Mouse (Mus musculus) B cell, adult 2 months (primary cell): ENCODE measurements at regions not wholly inside any gene's neighbourhood (a gene's known extent, or its start where the extent isn't known, plus 50 kb on each side); places are given as distances from the start of the nearest gene placed in this dataset.

Source experiments
- DNase-seq, 2 experiments: peaks; one replicate each; pipeline ENCODE4 v3.0.0; 2022

DNA sequence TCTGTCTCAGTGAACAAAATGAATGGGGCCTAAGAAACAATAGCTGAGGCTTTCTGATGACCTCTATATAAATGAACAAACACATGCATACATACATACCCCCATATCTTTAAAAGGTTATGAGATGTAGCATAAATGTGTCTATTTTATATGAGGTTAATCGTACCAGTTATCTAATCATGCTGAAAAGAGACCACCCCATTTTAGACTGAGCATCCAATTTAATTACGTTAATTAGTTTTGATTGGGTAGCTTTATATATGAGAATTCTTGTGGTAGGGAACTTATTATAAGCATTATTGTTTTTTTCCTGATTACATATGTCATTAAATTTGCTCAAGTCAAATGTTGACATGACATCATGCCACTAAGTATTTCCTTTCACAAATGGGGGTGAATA is 728.0 kb downstream of the Epha4 start:
- no peak for DNase-seq

DNA sequence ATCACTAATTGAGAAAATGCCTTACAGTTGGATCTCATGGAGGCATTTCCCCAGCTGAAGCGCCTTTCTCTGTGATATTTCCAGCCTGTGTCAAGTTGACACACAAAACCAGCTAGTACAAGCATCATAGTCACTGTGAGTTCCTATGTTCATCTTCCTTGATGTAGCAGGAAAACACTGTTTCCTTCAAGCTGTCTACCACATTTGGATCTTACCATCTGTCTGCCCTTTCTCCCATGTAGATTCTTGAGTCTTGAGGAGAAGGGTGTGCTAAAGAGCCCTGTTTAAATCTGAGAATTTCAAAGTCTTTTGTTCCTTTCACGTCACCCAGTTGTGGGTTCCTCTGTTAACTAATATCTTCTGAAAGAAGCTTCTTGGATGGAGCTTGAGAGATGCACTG is 721.5 kb downstream of the Epha4 start:
- DNase-seq, result no peak

DNA sequence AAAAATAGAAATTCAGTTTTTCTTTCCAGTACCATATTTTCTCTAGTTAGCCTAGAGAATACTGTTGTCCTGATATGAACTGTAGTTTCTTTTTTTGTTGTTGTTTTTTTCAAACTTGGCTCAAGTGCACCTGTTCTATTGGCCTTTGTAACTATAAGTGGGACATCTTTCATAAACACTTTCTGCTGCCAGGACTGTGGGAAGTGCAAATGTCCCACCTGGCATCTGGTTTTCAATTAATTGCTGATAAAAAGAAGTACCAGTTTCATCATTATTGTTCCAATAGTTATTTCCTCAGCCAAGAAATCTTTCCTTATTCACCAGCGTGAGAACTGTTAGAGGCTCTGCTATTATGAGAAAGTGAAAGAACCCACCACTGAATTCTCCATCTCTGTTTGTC is 695.0 kb downstream of the Epha4 start:
- DNase-seq, result no peak

DNA sequence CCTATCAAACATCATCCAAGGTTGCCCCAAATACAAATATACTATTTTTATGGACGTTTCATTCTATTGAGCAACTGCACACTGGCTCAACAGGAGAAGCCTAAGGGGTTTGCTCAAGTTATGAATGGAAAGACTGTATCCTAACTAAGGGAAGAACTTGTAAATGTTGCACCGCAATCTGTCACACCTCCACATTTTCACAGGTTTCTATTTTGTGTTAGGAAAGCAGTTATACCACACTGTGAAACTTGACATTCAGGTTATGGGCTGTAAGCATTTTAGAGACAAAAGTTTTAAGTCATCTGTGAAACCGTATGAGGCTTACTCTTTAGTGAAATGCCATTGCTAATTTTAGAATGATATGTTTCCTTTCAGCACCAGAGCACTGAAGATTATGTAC is 693.3 kb downstream of the Epha4 start:
- no peak for DNase-seq

DNA sequence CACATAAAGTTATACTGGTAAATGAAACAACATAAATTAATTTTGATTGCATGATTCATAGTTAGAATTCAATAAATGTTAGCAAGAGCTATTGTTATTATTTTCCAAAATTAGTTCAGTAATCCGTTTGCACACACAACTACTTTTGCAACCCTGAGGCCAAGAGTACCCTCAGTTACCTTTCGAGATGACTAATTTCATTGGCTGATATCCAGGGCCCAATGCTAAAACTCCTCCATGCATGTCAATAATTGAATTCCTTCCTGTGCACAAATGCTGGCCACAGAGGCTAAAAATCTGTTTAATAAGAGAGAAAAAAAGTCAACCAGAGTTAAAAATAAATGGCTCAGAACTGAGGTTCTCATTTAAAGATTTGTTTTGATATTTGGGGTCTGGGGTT is 685.2 kb downstream of the Epha4 start:
- DNase-seq, result no peak

DNA sequence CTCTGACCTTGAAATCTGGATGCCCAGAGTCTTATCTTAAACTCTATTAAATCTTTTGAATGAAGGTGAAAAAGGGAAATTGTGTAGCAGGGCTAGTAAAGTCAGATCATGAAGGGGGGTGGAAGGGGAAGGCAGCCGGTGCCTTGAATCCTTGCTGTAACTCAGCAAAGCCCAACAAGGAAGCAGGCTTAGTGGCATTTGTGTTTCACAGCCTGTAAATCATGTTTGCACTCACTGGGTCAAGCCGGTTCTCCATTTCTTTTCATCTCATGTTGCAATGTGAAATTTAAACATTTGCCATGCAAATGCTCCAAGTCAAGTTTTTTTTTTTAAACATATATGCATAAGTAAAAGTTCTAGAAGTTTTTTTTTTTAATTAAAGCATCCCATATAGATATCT is 682.6 kb downstream of the Epha4 start:
- DNase-seq, result no peak

DNA sequence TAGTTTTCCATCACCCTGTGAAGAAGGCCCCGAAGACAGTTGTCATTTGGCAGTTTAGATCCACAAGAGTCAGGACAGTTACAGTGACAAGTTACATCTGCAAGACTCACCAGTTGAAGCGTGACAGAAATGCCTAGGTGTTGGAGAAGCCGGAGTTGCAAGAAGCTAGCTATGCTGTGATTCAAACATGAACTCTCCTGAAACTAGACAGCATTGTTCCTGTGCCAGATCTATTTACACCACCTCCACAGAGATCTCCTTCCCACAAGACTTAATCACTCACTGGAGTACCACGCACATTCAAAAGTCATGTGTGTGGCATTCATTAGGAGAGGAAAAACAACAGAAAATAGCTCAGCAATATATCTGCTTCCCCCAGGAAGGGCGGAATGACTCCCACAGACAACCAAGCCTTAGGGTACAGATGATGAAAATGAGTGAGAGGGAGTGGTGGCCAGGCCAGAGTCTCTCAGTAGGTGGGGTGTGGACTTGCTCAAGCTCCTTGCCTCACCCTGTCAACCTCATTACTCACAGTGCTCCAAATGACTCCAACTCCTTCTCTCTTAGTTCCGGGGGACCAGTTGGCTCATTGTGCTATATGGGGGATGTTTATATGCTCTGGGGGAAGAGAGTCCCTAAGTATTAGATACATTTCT is 679.7 kb downstream of the Epha4 start:
- DNase-seq, result no peak

DNA sequence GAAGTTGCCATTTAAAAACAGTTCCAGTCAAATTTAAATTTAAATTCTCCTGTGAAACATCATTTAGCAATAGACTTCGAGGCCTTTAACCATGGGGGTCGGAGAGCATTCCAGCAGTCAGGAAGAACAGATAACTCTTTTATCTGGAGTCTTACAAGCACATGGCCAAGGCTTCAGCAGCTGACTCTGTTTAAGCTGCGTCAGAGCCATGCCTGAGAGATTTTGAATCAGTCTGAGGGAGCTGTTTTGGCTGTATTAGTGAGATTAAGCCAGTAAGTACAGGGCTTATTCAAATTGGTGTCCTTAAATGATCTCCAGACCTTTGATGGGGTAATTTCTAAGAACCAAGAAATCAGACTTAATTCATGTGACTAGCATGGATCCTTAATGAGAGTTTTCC is 665.5 kb downstream of the Epha4 start:
- DNase-seq, result no peak

DNA sequence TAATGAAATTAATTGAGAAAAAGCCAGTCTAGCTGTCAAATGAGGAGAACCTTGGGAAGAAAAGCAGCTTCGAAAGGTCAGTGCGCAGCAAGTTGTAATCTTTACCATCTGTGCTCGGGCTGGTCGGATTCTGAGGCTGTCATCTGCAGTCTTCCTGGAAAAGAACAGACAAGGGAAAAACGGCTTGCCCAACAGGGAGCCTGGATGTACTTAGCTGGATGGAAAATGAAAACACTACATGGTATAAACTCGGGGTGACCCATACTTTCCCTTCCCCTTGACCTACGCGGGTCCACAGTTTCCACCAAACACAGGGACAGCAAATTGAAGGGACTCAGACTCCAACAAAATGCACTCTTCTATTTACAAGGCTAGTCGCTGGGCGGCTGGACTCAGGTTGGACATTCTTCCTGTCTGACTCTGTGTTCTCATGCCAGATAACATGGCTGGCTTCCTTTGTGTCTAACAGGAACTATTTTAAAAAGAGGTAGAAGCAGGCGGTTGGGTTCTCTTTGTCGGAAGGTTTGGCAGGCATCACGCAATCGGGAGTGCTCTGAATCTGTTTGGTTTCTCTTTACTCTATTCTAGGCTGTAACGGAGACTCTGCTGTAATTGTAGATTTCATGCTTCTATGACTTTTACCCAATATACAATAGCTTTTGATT is 648.5 kb downstream of the Epha4 start:
- DNase-seq, result no peak

DNA sequence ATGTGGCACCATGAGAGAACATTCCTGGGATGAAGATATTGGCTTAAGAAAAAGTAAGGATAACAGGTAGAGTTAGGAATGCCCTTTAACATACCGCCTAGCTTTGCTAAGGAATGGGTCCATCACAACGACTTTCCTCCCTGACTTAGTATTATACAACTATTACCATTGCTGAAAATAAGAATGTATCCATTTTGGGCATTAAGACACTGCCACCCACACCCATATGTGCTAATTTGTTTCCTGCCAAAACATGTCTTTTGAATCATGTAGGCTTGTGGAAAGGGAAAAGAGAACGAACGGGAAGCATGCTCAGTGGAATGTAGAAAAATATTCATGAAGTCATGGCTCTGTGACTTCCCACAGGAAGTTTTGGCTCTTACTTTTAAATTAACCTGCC is 641.7 kb downstream of the Epha4 start:
- DNase-seq, result no peak

DNA sequence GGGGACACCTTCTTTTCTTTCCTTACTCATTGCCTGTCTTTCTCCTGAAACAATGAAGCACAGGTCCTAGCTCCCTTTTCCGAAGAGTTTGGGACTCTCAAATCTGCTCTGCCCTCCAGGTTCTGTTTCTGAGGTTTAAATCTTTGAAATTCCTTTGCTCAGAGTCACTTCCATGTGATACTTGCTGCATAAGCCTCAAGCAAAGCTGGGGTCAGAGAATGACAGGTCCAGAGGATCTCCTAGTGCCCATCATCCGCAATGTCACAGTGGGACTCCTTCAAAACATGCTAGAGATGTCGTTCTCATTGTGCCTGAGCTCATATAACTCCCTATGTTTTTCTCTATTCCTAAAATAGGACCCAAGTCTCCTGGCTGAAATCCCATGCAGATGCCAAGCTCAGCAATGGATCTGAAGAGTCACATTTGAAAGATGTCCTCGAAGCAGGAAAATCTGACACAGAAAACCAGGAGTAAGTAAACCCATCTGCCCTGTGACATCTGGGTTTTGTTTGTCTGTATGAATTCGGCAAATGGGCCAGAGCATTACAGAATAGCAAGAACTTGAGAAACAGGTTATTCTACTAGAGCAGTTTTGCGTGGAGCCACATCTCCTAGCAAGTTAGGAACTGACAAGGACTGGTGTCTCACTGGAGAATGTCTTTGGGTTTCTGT is 634.6 kb downstream of the Epha4 start:
- DNase-seq, result no peak

DNA sequence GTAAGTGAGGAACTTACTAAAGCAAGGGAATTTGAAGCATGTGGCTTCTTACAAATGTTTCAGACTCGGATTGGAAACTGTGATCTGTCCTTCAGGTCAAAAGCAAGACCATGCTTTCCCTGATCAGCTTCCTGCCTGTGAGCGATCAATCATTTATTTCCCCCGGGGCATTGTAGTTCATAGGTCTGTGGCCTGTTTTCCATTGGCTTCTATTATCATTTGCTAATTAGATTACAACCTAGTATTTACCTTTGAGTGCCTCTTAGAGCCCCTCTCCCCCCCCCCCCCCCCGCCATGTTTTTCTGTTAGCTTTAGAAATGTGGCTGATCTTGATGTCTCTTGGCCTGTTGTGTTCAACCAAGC is 634.1 kb downstream of the Epha4 start:
- DNase-seq, result no peak

DNA sequence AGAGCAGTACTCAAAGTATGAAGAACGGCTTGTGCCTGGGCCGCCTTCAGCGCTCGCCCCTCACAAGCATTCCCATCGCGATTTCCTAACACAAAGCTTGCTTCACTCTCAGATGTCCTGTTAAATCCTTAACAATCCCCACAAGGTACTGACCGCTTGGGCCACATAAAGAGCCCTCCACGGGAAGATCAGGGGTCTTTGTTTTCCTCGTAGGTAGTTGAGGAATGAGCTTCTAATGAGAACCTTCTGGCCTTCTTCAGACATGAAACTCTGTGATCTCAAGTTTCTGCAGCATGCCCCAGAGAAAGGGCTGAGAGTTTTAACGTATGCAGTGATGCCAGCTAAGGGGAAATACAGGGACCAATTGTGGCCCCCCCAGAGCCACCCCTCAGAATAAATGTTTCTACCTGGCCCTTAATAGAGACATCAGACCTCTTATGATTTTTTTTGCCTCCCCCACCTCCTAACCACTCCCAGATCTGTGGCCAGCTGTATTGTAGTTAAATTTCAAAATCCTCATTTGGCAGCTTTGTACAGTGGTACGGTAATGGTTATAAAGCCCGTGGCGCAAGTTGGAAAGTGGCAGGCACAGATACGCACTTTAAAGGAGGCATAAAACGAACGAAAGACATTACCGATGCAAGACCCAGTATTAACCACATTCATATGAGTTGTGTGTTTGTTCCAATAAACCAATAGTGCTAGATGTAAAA is 618.6 kb downstream of the Epha4 start:
- DNase-seq, result no peak

DNA sequence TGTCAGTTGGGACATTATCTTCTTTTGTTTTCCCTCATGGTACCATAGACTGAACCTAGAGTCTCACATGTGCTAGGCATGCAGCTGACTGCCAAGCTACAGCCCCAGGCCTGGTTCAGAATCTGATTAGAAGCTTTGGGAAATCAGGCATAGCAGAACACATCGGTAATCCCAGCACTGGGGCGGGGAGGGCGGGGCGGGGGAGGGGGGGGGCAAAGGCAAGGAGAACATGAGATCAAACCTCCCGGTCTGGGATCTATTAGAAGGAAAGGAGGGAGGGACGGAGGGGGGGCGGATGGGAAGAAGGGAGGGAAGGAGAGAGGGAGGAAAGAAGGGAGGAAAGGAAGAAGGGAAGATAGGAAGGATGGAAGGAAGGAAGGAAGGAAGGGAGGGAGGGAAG is 617.5 kb downstream of the Epha4 start:
- DNase-seq, result no peak

DNA sequence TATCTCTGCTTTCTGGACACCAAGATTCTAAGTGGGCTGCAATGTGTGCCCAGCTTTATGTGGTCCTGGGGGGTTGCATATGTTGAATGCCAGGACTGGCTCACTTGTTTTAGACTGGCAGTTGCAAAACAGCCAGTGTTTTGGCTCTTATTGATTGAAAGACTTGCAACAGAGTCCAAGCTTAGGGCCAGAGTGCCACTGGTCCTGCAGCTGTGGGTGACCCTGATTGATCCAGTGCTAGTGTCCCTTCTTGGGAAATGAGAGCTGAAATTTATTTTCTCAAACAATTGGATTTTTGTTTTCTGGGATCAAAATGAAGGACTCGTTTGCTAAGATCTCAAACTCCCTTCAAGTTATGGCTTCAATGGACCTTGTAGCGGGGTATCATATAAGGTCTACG is 603.4 kb downstream of the Epha4 start:
- no peak for DNase-seq

DNA sequence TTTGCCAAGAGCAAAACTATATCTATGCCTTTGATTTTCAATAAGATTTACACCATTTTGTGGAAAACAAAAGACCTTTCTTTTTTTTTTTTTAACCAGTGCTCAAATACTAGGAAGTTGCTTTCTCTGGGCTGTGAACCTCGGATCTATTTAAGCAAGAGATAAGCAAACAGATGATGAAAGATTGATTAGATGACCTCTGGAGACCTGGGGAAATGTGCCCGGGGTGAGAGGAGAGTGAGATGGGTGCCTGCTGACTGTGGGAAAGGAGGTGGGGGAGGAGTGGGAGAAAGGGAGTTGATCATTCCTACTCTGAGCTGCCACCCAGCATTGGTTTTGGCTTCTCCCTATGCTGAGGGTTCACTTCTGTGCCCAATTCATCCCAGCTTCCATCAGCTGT is 595.3 kb downstream of the Epha4 start:
- DNase-seq, result no peak

DNA sequence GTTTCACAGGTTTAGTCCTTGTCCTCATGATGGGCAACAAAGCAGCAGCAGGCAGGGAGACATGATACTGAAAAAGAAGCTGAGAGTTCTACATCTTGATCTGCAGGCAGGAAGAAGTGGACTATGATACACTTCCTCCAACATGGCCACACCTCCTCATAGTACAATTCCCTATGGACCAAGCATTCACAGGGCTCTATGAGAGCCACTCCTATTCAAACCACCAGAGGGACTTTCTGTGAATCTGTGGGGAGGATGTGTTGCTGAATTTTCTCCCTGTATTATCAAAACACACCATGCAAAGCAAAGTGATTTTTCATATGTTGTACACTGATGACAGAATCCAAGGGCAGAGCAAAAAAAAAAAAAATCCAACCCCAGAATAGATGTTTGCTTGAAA is 594.3 kb downstream of the Epha4 start:
- DNase-seq, result no peak

DNA sequence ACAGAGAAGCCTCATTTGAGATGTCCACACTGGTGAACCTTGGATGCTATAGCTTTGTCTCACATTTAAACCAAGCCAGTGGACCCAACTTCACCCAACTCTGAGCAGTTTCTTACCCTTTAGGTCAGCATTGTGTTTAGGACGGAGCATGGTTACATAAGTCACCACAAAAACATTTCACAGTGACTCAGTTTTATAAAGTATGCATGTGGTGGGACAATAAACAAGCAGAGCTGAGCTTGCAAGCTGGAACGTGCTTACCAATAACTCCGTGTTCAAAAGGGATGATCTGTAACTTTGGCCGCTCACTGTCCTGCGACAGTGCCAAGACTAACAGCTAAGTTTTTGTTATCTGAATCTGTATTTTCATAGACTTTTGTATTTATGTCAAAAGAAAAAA is 587.8 kb downstream of the Epha4 start:
- DNase-seq, result no peak

DNA sequence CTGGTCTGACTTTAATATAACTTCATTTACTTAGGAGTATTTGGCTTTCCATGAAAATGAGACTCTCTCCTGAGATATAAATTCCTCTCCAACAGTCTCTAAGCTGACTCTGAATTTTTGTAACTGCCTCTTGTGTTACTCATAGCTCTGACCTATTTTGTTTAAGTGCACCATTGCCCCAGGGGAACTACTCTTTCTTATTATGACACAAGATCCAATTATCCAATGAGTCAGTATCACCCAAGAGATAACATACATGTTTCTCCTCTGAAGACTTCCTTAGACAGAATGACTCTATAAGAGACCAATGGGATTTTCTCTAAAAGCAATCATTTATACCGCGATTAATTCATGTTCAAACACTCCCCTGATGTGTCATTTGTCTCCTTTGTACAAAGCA is 586.9 kb downstream of the Epha4 start:
- no peak for DNase-seq

DNA sequence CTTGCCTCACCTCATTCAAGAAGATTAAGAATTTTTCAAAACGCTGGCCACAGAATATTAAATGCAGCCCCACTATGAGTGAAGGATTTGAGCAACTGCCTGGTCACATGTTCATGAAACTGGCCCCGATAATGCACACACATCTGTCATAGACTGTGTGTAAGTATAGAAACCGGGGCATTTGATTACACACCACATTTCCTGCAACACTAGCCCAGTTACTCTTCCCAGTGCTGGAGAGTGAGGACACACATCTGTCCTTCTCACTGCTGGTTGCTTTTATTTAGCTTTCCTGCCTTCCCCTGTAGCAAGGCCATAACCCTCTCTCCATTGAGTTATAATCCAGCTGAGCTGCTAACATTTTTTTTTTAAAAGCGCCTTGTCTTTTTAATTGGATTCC is 581.4 kb downstream of the Epha4 start:
- no peak for DNase-seq

DNA sequence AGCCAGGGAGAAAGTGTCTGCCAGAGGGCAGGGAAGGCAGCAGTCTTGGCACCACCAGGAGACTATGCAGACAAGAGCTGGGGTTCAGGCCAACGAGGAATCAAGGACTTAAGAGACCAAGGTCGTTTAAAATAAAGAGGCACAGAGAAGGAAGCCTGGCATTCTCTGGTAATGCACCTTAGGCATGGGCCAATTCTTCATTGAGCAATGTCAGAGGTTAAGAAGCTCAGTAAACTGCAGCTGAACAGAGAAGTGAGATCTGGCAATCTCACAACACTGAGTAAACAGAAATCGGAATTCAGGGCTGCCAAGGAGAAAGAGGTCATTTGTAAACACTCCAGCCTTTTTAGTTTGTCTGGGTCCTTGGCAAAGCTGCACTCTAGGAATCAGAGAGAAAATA is 572.2 kb downstream of the Epha4 start:
- no peak for DNase-seq

DNA sequence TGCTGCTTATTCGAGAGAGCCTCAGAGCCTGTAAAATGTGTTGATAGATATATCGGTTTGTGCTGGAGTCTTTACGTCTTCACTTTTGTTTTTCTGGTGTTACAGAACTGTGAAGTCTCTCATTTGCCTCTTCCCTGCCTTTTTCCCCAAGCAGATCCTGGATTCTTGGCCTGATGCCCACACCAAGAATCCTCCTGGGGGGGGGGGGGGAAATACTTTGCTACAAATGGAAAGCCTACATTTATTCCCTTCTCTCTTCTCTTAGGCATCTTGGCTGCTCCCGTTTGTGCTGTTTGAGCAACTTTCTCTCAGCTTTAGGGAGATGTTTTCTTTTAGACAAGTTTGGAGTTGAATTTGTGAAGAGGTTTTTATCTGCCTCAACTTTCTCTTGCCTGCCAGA is 570.8 kb downstream of the Epha4 start:
- no peak for DNase-seq

DNA sequence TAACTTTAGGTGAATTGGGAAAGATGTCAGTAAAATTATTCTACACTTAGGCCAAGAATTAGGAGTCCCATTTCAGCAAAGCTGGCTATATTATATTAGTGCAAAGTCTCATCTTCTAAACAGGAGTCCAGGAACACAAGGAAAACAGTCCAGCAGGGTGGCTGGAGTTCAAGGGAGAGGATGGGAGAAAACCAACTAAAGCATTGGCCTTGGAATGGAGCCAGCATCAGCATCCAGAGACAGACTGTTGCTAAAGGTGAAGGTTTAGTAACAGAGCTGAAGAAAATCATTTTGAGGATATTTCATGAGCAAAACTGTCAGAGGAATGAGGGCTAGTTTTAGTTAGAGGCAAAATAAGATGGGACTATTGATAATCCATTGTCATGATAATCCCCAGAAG is 559.9 kb downstream of the Epha4 start:
- DNase-seq, result no peak

DNA sequence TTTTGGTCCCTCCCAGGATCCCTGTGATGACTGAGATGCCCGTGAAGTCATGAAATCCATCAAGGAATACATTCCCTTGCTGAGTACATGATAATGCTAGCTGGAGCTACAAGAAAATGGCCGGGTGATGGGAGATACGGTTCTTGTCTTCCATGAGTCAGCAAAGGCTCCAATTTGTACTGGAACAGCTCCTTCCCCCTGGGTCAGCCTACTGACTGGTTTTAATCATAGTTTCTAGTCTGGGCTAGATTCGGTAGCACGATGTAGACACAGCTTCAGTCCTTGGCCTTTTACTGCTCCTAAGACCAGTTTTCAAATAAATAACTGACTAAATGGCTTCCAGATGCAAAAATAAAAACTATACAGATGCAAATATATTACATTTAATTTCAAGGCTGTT is 557.5 kb downstream of the Epha4 start:
- DNase-seq, result no peak
